Mouse (Mus musculus): Measurements from ENCODE around the gene Krt2. TPM values are rescaled to one million over a fixed set of nuclear protein-coding genes. Genes with fewer than 3 reads are reported as not detected.

Krt2 gene
- polyA plus RNA-seq, 1 experiment: not detected

- Histone ChIP-seq H3K36me3 (ENCODE audit: control insufficient read depth, insufficient read depth) (no peaks in the 10 kb centered on the region), H3K79me2 (ENCODE audit: control insufficient read depth, insufficient read depth) (no peaks in the 10 kb centered on the region), H3ac (ENCODE audit: control insufficient read depth, insufficient read length) (no peak overlapping the region), H3K27me3 (ENCODE audit: control insufficient read depth, insufficient read depth, insufficient read length) (peaks cover 74% of the 10 kb centered on the region), H3K4me2 (ENCODE audit: low read depth) (no peak overlapping the region), H3K4me3 (no peak overlapping the region)
- no peak for TF ChIP-seq E2F4 (IDR thresholded peaks at IDR 0.05; ENCODE audit: insufficient read depth)
- TF ChIP-seq POLR2AphosphoS2 (IDR thresholded peaks at IDR 0.05; ENCODE audit: insufficient read length, low read depth): no peak
- TF ChIP-seq TCF12 (IDR thresholded peaks at IDR 0.05; ENCODE audit: insufficient read depth, poor library complexity, severe bottlenecking): no peak
- no peak for TF ChIP-seq SRF (IDR thresholded peaks at IDR 0.05; ENCODE audit: control insufficient read depth, insufficient read length, low read depth)
- no peak for TF ChIP-seq MAX (IDR thresholded peaks at IDR 0.05; ENCODE audit: low read depth)
- TF ChIP-seq TCF3 (IDR thresholded peaks at IDR 0.05; ENCODE audit: insufficient read length, low read depth): no peak
- TF ChIP-seq USF1 (IDR thresholded peaks at IDR 0.05; ENCODE audit: low read depth): no peak
- no peak for TF ChIP-seq MYOD1 (IDR thresholded peaks at IDR 0.05; ENCODE audit: control insufficient read depth in 1 of 3, insufficient read length in 2 of 3, low read depth in 2 of 3)
- TF ChIP-seq REST (IDR thresholded peaks at IDR 0.05; ENCODE audit: insufficient read depth, insufficient read length): no peak
- no peak for TF ChIP-seq CEBPB (IDR thresholded peaks at IDR 0.05; ENCODE audit: insufficient read depth, poor library complexity, severe bottlenecking)
- no peak for TF ChIP-seq MYOG (IDR thresholded peaks at IDR 0.05; ENCODE audit: control insufficient read depth in 1 of 3, insufficient read depth in 1 of 3, insufficient read length in 2 of 3, low read depth in 2 of 3)
- no peak for TF ChIP-seq POLR2A (IDR thresholded peaks at IDR 0.05; ENCODE audit: insufficient read length, low read depth)
Measured at GRCm38 (mm10) chr15:101855732-101856131, 37.8 kb upstream of the Krt2 start.

GRCm38 (mm10) chr15:101854294-101854693, 36.3 kb upstream of the Krt2 start:
- Histone ChIP-seq H3K4me3 (no peak overlapping the region), H3K27me3 (ENCODE audit: control insufficient read depth, insufficient read depth, insufficient read length) (peaks cover 74% of the 10 kb centered on the region), H3K79me2 (ENCODE audit: control insufficient read depth, insufficient read depth) (no peaks in the 10 kb centered on the region), H3K4me2 (ENCODE audit: low read depth) (no peak overlapping the region), H3K36me3 (ENCODE audit: control insufficient read depth, insufficient read depth) (no peaks in the 10 kb centered on the region), H3ac (ENCODE audit: control insufficient read depth, insufficient read length) (no peak overlapping the region)
- TF ChIP-seq MYOD1 (IDR thresholded peaks at IDR 0.05; ENCODE audit: control insufficient read depth in 1 of 3, insufficient read length in 2 of 3, low read depth in 2 of 3): no peak
- no peak for TF ChIP-seq USF1 (IDR thresholded peaks at IDR 0.05; ENCODE audit: low read depth)
- TF ChIP-seq E2F4 (IDR thresholded peaks at IDR 0.05; ENCODE audit: insufficient read depth): no peak

- H3K4me2 ChIP-seq (ENCODE audit: low read depth): no peak overlapping the region
- peaks cover 73% of the 10 kb centered on the region for H3K27me3 ChIP-seq (ENCODE audit: control insufficient read depth, insufficient read depth, insufficient read length)
- no peak overlapping the region for H3ac ChIP-seq (ENCODE audit: control insufficient read depth, insufficient read length)
- H3K4me3 ChIP-seq: no peak overlapping the region
- TF ChIP-seq TCF12 (IDR thresholded peaks at IDR 0.05; ENCODE audit: insufficient read depth, poor library complexity, severe bottlenecking): no peak
- no peak for TF ChIP-seq USF1 (IDR thresholded peaks at IDR 0.05; ENCODE audit: low read depth)
- no peak for TF ChIP-seq POLR2AphosphoS2 (IDR thresholded peaks at IDR 0.05; ENCODE audit: insufficient read length, low read depth)
- TF ChIP-seq E2F4 (IDR thresholded peaks at IDR 0.05; ENCODE audit: insufficient read depth): no peak
- TF ChIP-seq POLR2A (IDR thresholded peaks at IDR 0.05; ENCODE audit: insufficient read length, low read depth): no peak
- no peak for TF ChIP-seq TCF3 (IDR thresholded peaks at IDR 0.05; ENCODE audit: insufficient read length, low read depth)
- no peak for TF ChIP-seq MYOG (IDR thresholded peaks at IDR 0.05; ENCODE audit: control insufficient read depth in 1 of 3, insufficient read depth in 1 of 3, insufficient read length in 2 of 3, low read depth in 2 of 3)
- TF ChIP-seq CEBPB (IDR thresholded peaks at IDR 0.05; ENCODE audit: insufficient read depth, poor library complexity, severe bottlenecking): no peak
- TF ChIP-seq MYOD1 (IDR thresholded peaks at IDR 0.05; ENCODE audit: control insufficient read depth in 1 of 3, insufficient read length in 2 of 3, low read depth in 2 of 3): no peak
- TF ChIP-seq SRF (IDR thresholded peaks at IDR 0.05; ENCODE audit: control insufficient read depth, insufficient read length, low read depth): no peak
- TF ChIP-seq REST (IDR thresholded peaks at IDR 0.05; ENCODE audit: insufficient read depth, insufficient read length): no peak
- no peak for TF ChIP-seq MAX (IDR thresholded peaks at IDR 0.05; ENCODE audit: low read depth)
- H3K79me2 ChIP-seq (ENCODE audit: control insufficient read depth, insufficient read depth): no peaks in the 10 kb centered on the region
- no peaks in the 10 kb centered on the region for H3K36me3 ChIP-seq (ENCODE audit: control insufficient read depth, insufficient read depth)
Measured at GRCm38 (mm10) chr15:101852571-101852970, 34.6 kb upstream of the Krt2 start.

GRCm38 (mm10) chr15:101850694-101851093, 32.7 kb upstream of the Krt2 start, which contains the start of gene Krt1:
Gene Krt1 (minus strand): TSS chr15:101850794.
- Histone ChIP-seq H3K36me3 (ENCODE audit: control insufficient read depth, insufficient read depth) (no peaks in the 10 kb centered on the region), H3ac (ENCODE audit: control insufficient read depth, insufficient read length) (no peak within 1 kb of the TSS), H3K4me2 (ENCODE audit: low read depth) (no peak within 1 kb of the TSS), H3K79me2 (ENCODE audit: control insufficient read depth, insufficient read depth) (no peaks in the 10 kb centered on the region), H3K27me3 (ENCODE audit: control insufficient read depth, insufficient read depth, insufficient read length) (peaks cover 80% of the 10 kb centered on the region), H3K4me3 (no peak within 1 kb of the TSS)
- TF ChIP-seq POLR2AphosphoS2 (IDR thresholded peaks at IDR 0.05; ENCODE audit: insufficient read length, low read depth): no peak
- no peak for TF ChIP-seq MYOD1 (IDR thresholded peaks at IDR 0.05; ENCODE audit: control insufficient read depth in 1 of 3, insufficient read length in 2 of 3, low read depth in 2 of 3)
- no peak for TF ChIP-seq MYOG (IDR thresholded peaks at IDR 0.05; ENCODE audit: control insufficient read depth in 1 of 3, insufficient read depth in 1 of 3, insufficient read length in 2 of 3, low read depth in 2 of 3)
- TF ChIP-seq POLR2A (IDR thresholded peaks at IDR 0.05; ENCODE audit: insufficient read length, low read depth): no peak
- no peak for TF ChIP-seq TCF3 (IDR thresholded peaks at IDR 0.05; ENCODE audit: insufficient read length, low read depth)
- TF ChIP-seq CEBPB (IDR thresholded peaks at IDR 0.05; ENCODE audit: insufficient read depth, poor library complexity, severe bottlenecking): no peak

GRCm38 (mm10) chr15:101845971-101846403, 28.0 kb upstream of the Krt2 start:
- TF ChIP-seq TCF3 (IDR thresholded peaks at IDR 0.05; ENCODE audit: insufficient read length, low read depth): no peak
- no peak for TF ChIP-seq MYOD1 (IDR thresholded peaks at IDR 0.05; ENCODE audit: control insufficient read depth in 1 of 3, insufficient read length in 2 of 3, low read depth in 2 of 3)
- TF ChIP-seq USF1 (IDR thresholded peaks at IDR 0.05; ENCODE audit: low read depth): no peak
- no peak for TF ChIP-seq MAX (IDR thresholded peaks at IDR 0.05; ENCODE audit: low read depth)
- TF ChIP-seq E2F4 (IDR thresholded peaks at IDR 0.05; ENCODE audit: insufficient read depth): no peak
- no peak for TF ChIP-seq CEBPB (IDR thresholded peaks at IDR 0.05; ENCODE audit: insufficient read depth, poor library complexity, severe bottlenecking)
- TF ChIP-seq POLR2AphosphoS2 (IDR thresholded peaks at IDR 0.05; ENCODE audit: insufficient read length, low read depth): no peak
- no peak for TF ChIP-seq SRF (IDR thresholded peaks at IDR 0.05; ENCODE audit: control insufficient read depth, insufficient read length, low read depth)
- no peak for TF ChIP-seq REST (IDR thresholded peaks at IDR 0.05; ENCODE audit: insufficient read depth, insufficient read length)
- no peak for TF ChIP-seq MYOG (IDR thresholded peaks at IDR 0.05; ENCODE audit: control insufficient read depth in 1 of 3, insufficient read depth in 1 of 3, insufficient read length in 2 of 3, low read depth in 2 of 3)
- no peak for TF ChIP-seq POLR2A (IDR thresholded peaks at IDR 0.05; ENCODE audit: insufficient read length, low read depth)
- H3K36me3 ChIP-seq (ENCODE audit: control insufficient read depth, insufficient read depth): no peaks in the 10 kb centered on the region
- peaks cover 77% of the 10 kb centered on the region for H3K27me3 ChIP-seq (ENCODE audit: control insufficient read depth, insufficient read depth, insufficient read length)
- H3K4me2 ChIP-seq (ENCODE audit: low read depth): no peak overlapping the region
- H3K79me2 ChIP-seq (ENCODE audit: control insufficient read depth, insufficient read depth): no peaks in the 10 kb centered on the region
- H3K4me3 ChIP-seq: no peak overlapping the region
- H3ac ChIP-seq (ENCODE audit: control insufficient read depth, insufficient read length): no peak overlapping the region

Measured in myocyte (in vitro differentiated cells).